ENCODE assay signal across 24 mouse cellular contexts in the genomic region with DNA sequence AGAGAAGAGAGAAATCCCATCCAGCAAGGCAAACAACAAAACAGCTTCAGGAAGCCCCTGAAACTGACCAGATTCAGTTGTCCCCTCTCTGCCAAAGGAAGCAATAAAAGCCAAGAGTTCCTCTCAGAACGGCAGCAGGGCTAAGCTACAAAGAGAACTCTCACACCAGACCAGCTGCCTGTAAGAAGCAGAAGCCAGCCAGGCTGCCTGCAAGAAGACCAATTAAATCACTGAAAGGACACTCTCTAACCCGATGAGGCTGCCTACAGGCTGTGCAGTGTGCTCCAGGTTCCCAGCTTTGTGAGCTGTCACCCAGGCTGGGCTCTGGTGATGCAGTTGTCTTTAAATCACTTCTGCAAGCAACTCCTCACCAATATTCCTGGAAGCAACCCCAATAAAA. TPM values are rescaled to one million over a fixed set of nuclear protein-coding genes. Genes with fewer than 3 reads are reported as not detected.
DNase-seq lines count a peak whose midpoint lies in the region; ATAC-seq and TF ChIP-seq lines count a peak whose summit lies in the region.
"Had no signal": no experiment of that assay in that cellular context is flagged by ENCODE, and none has a peak within 500 bp of the region (broad histone marks: within the 10 kb centered on the region; RNA-seq: fewer than 3 reads in every experiment).

No protein-coding gene starts in this region.

- TF ChIP-seq CTCF in hindbrain, postnatal 0 days (IDR thresholded peaks at IDR 0.05; ENCODE audit: low read depth): no peak

- 67% methylated on average over 2 of the region's 2 CpGs for WGBS in forebrain, embryonic 12.5 days
- 77% methylated on average over 2 of the region's 2 CpGs for WGBS in forebrain, embryonic 10.5 days
- WGBS in hindbrain, postnatal 0 days: 57% methylated on average over 2 of the region's 2 CpGs
- 69% methylated on average over 2 of the region's 2 CpGs for WGBS in hindbrain, embryonic 16.5 days

- H3K4me1 ChIP-seq in forebrain, embryonic 12.5 days: peaks cover 24% of the 10 kb centered on the region
- peaks cover 28% of the 10 kb centered on the region for H3K4me1 ChIP-seq in forebrain, embryonic 10.5 days
- no peaks in the 10 kb centered on the region; the same call in 1 of the 2 replicates for H3K4me1 ChIP-seq in hindbrain, postnatal 0 days (ENCODE audit: insufficient read depth, low read length)
- H3K4me1 ChIP-seq in hindbrain, embryonic 16.5 days (ENCODE audit: control insufficient read depth, insufficient read depth, low read depth, low read length): peaks cover 10% of the 10 kb centered on the region

- H3K27me3 ChIP-seq in forebrain, embryonic 12.5 days: 0 out of 2 replicates have a peak, but pooled peaks cover 4% of the 10 kb centered on the region
- peaks cover 15% of the 10 kb centered on the region for H3K27me3 ChIP-seq in forebrain, embryonic 10.5 days (ENCODE audit: poor library complexity, severe bottlenecking)
- H3K27me3 ChIP-seq in hindbrain, postnatal 0 days (ENCODE audit: insufficient read depth, low read length): no peaks in the 10 kb centered on the region
- H3K27me3 ChIP-seq in hindbrain, embryonic 16.5 days (replicated peaks; ENCODE audit: control insufficient read depth, insufficient read depth, low read length): no peaks in the 10 kb centered on the region
- H3K27me3 ChIP-seq: CH12.LX; embryonic facial prominence, embryonic 15.5 days; hindbrain, embryonic 12.5 days; hindbrain, embryonic 15.5 days had no signal

- H3K4me2 ChIP-seq in forebrain, embryonic 12.5 days: no peak overlapping the region
- no peak overlapping the region for H3K4me2 ChIP-seq in hindbrain, postnatal 0 days (ENCODE audit: low read depth, low read length)
- H3K4me2 ChIP-seq in hindbrain, embryonic 16.5 days (ENCODE audit: low read length): no peak overlapping the region
- H3K4me2 ChIP-seq: embryonic facial prominence, embryonic 12.5 days; embryonic facial prominence, embryonic 15.5 days; heart, embryonic 11.5 days; hindbrain, embryonic 12.5 days; hindbrain, embryonic 15.5 days had no signal

- H3K9me3 ChIP-seq in forebrain, embryonic 12.5 days: no peaks in the 10 kb centered on the region
- H3K9me3 ChIP-seq in forebrain, embryonic 10.5 days: no peaks in the 10 kb centered on the region
- H3K9me3 ChIP-seq in hindbrain, postnatal 0 days (ENCODE audit: low read length): no peaks in the 10 kb centered on the region
- no peaks in the 10 kb centered on the region for H3K9me3 ChIP-seq in hindbrain, embryonic 16.5 days (ENCODE audit: control insufficient read depth, low read length)
- H3K9me3 ChIP-seq: embryonic facial prominence, embryonic 12.5 days; embryonic facial prominence, embryonic 15.5 days; G1E; hindbrain, embryonic 12.5 days; hindbrain, embryonic 15.5 days had no signal

- no peak for ATAC-seq in forebrain, embryonic 12.5 days (ENCODE audit: low FRiP score)
- ATAC-seq in hindbrain, postnatal 0 days: no peak
- no peak for ATAC-seq in hindbrain, embryonic 16.5 days
- ATAC-seq: forebrain, postnatal 0 days; inflammation-experienced regulatory T-cells, adult 6 months; intestine, embryonic 16.5 days had no signal

- no peak for DNase-seq in forebrain, embryonic 10.5 days (ENCODE audit: extremely low spot score, low spot score)
- DNase-seq in hindbrain, postnatal 0 days (ENCODE audit: low spot score): peak; percentile 28
- peak; percentile 77 for DNase-seq in MN1 (ENCODE audit: low spot score)
- no peak for DNase-seq in left cerebral cortex, adult 18-20 months (ENCODE audit: low spot score in 2 of 2)
- DNase-seq: B cell, adult 2 months; cerebellum, adult 18-20 months; cerebellum, adult 9-10 months; cerebellum, postnatal 25 days; forebrain, postnatal 0 days; gastrocnemius, adult 2 months; gastrocnemius, postnatal 14 days; heart, adult 11 months; kidney, adult 18-20 months had no signal

- H3K4me3 ChIP-seq in forebrain, embryonic 12.5 days (replicated peaks): no peak overlapping the region
- no peak overlapping the region for H3K4me3 ChIP-seq in forebrain, embryonic 10.5 days
- no peak overlapping the region for H3K4me3 ChIP-seq in hindbrain, postnatal 0 days (ENCODE audit: low read length)
- H3K4me3 ChIP-seq in hindbrain, embryonic 16.5 days (ENCODE audit: low read length): no peak overlapping the region
- H3K4me3 ChIP-seq: embryonic facial prominence, embryonic 12.5 days; embryonic facial prominence, embryonic 15.5 days; gastrocnemius, adult 2 months; hindbrain, embryonic 12.5 days; hindbrain, embryonic 15.5 days had no signal

- peaks cover 40% of the 10 kb centered on the region for H3K36me3 ChIP-seq in forebrain, embryonic 12.5 days (replicated peaks)
- H3K36me3 ChIP-seq in forebrain, embryonic 10.5 days (replicated peaks): peaks cover 43% of the 10 kb centered on the region
- peaks cover 16% of the 10 kb centered on the region; the same call in 1 of the 2 replicates for H3K36me3 ChIP-seq in hindbrain, postnatal 0 days (ENCODE audit: insufficient read depth, low read length)
- peaks cover 2% of the 10 kb centered on the region; the same call in 1 of the 2 replicates for H3K36me3 ChIP-seq in hindbrain, embryonic 16.5 days (ENCODE audit: control insufficient read depth, insufficient read depth, low read length)
- H3K36me3 ChIP-seq: G1E had no signal

- peak overlapping the region; percentile 42; the same call in 1 of the 2 replicates for H3K27ac ChIP-seq in forebrain, embryonic 12.5 days
- H3K27ac ChIP-seq in forebrain, embryonic 10.5 days: no peak overlapping the region
- peak overlapping the region; percentile 54; the same call in 1 of the 2 replicates for H3K27ac ChIP-seq in hindbrain, postnatal 0 days
- no peak overlapping the region for H3K27ac ChIP-seq in hindbrain, embryonic 16.5 days (ENCODE audit: low read depth, low read length)
- H3K27ac ChIP-seq: embryonic facial prominence, embryonic 12.5 days; embryonic facial prominence, embryonic 15.5 days; gastrocnemius, adult 2 months; hindbrain, embryonic 12.5 days; hindbrain, embryonic 15.5 days had no signal

- no peak overlapping the region for H3K9ac ChIP-seq in forebrain, embryonic 12.5 days
- no peak overlapping the region for H3K9ac ChIP-seq in hindbrain, postnatal 0 days (replicated peaks; ENCODE audit: low read length)
- no peak overlapping the region for H3K9ac ChIP-seq in hindbrain, embryonic 16.5 days (ENCODE audit: low read depth, low read length)
- H3K9ac ChIP-seq: embryonic facial prominence, embryonic 12.5 days; embryonic facial prominence, embryonic 15.5 days; forebrain, postnatal 0 days; hindbrain, embryonic 12.5 days; hindbrain, embryonic 15.5 days had no signal

RNA-seq across cellular contexts. Expression of gene Limk1, which starts 4.6 kb away (rescaled TPM):
- polyA plus RNA-seq in forebrain, embryonic 12.5 days (2016; fragmentation: Nextera tagmentation; extraction: Ambion mirVana): 14.5 and 17.3 TPM in 2 replicates
- 6.2 and 7.1 TPM in 2 replicates for polyA plus RNA-seq in forebrain, embryonic 10.5 days (2016; fragmentation: Nextera tagmentation; extraction: Ambion mirVana)
- total RNA-seq in hindbrain, postnatal 0 days (2014; rRNA removed): 89.7 and 90.6 TPM in 2 replicates
- polyA plus RNA-seq in hindbrain, postnatal 0 days (2015; fragmentation: Nextera tagmentation; extraction: Ambion mirVana): 19.7 and 20.4 TPM in 2 replicates
- 22.0 and 22.1 TPM in 2 replicates for polyA plus RNA-seq in hindbrain, embryonic 16.5 days (2015; fragmentation: Nextera tagmentation; extraction: Ambion mirVana)
- 10 to 100 TPM; 59.8 to 63.7 TPM for total RNA-seq in left cerebral cortex, adult 18-20 months (2021)

RNA-seq across cellular contexts. Expression of gene Eif4h, which starts 44.5 kb away (rescaled TPM):
- polyA plus RNA-seq in forebrain, embryonic 12.5 days (2016; fragmentation: Nextera tagmentation; extraction: Ambion mirVana): 459 and 466 TPM in 2 replicates
- polyA plus RNA-seq in forebrain, embryonic 10.5 days (2016; fragmentation: Nextera tagmentation; extraction: Ambion mirVana): 571 and 588 TPM in 2 replicates
- total RNA-seq in hindbrain, postnatal 0 days (2014; rRNA removed): 472 and 489 TPM in 2 replicates
- polyA plus RNA-seq in hindbrain, postnatal 0 days (2015; fragmentation: Nextera tagmentation; extraction: Ambion mirVana): 298 and 304 TPM in 2 replicates
- 332 and 340 TPM in 2 replicates for polyA plus RNA-seq in hindbrain, embryonic 16.5 days (2015; fragmentation: Nextera tagmentation; extraction: Ambion mirVana)
- total RNA-seq in left cerebral cortex, adult 18-20 months (2021): 100 to 1,000 TPM; 322 to 329 TPM

Comparison
In these comparisons a context has a peak if more than half of its experiments do, and no peak if none do; other contexts are left out.
1. H3K27ac ChIP-seq: peak in forebrain, embryonic 12.5 days (single experiment) and hindbrain, postnatal 0 days (single experiment); none in forebrain, embryonic 10.5 days (single experiment) and hindbrain, embryonic 16.5 days (single experiment).
2. DNase-seq: peak in hindbrain, postnatal 0 days (single experiment) and MN1 (single experiment); none in forebrain, embryonic 10.5 days (single experiment) and left cerebral cortex, adult 18-20 months (0 of 2).